Mouse (Mus musculus) forebrain, embryonic 10.5 days (tissue): ENCODE data around the gene Chil3. TPM values are rescaled to one million over a fixed set of nuclear protein-coding genes. Genes with fewer than 3 reads are reported as not detected.

Experiments used
- DNase-seq: peaks from one replicate; pipeline ENCODE4 v3.0.0-alpha.2; 2017; ENCODE audit warnings: low spot score; ENCODE audit errors: extremely low spot score
- H3K27ac ChIP-seq: fragments of 300-500 bp; sonication (generic); 2 replicates; pipeline ENCODE4 v1.5.1; 2016; ENCODE audit warnings: mild to moderate bottlenecking
- H3K27me3 ChIP-seq: fragments of 300-500 bp; sonication (generic); 2 replicates; pipeline ENCODE4 v1.6.1; 2016; ENCODE audit warnings: mild to moderate bottlenecking; ENCODE audit not compliant: poor library complexity, severe bottlenecking
- H3K36me3 ChIP-seq: fragments of 300-500 bp; sonication (generic); replicated peaks from 2 replicates; pipeline ENCODE4 v1.6.1; 2016; ENCODE audit warnings: mild to moderate bottlenecking, moderate library complexity
- H3K4me1 ChIP-seq: fragments of 300-500 bp; sonication (generic); 2 replicates; pipeline ENCODE4 v1.6.1; 2016
- H3K4me3 ChIP-seq: fragments of 300-500 bp; sonication (generic); 2 replicates; pipeline ENCODE4 v1.5.1; 2016; ENCODE audit warnings: mild to moderate bottlenecking, moderate library complexity
- H3K9me3 ChIP-seq: fragments of 300-500 bp; sonication (generic); 2 replicates; pipeline ENCODE4 v1.6.1; 2016; ENCODE audit warnings: mild to moderate bottlenecking, moderate library complexity
- WGBS: fragments of 180-500 bp; shearing (Covaris S2); methylation state at CpG from one replicate; pipeline ENCODE4 v1.1.7; 2016; 5-methylcytosine and 5-hydroxymethylcytosine counted together
- polyA plus RNA-seq: library from polyadenylated mRNA; unstranded; fragments of >200 nt; fragmentation: Nextera tagmentation; extraction: Ambion mirVana; gene quantifications from 2 replicates; pipeline ENCODE4 v1.2.1, GENCODE M21; 2016

Gene Chil3
- polyA plus RNA-seq, 1 experiment from 2014 or later = not detected

DNA sequence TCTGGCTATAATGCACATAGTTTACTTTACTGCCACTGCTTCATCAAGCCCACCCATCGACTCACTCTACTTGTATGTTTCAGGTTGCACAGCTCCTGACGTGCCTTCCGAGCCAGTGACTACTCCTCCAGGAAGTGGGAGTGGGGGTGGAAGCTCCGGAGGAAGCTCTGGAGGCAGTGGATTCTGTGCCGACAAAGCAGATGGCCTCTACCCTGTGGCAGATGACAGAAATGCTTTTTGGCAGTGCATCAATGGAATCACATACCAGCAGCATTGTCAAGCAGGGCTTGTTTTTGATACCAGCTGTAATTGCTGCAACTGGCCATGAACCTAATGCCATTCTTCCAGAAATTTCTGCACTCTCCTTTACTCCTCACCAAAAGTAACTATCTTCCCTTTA lies 35.7 kb downstream of the Chil3 start:
- peaks cover 9% of the 10 kb centered on the region; the same call in 1 of the 2 replicates for H3K9me3 ChIP-seq
- 82% methylated on average over 5 of the region's 5 CpGs for WGBS
- H3K36me3 ChIP-seq = no peaks in the 10 kb centered on the region
- no peak for DNase-seq
- H3K4me3 ChIP-seq = no peak overlapping the region
- no peak overlapping the region for H3K27ac ChIP-seq
- no peaks in the 10 kb centered on the region for H3K27me3 ChIP-seq
- H3K4me1 ChIP-seq = no peaks in the 10 kb centered on the region

DNA sequence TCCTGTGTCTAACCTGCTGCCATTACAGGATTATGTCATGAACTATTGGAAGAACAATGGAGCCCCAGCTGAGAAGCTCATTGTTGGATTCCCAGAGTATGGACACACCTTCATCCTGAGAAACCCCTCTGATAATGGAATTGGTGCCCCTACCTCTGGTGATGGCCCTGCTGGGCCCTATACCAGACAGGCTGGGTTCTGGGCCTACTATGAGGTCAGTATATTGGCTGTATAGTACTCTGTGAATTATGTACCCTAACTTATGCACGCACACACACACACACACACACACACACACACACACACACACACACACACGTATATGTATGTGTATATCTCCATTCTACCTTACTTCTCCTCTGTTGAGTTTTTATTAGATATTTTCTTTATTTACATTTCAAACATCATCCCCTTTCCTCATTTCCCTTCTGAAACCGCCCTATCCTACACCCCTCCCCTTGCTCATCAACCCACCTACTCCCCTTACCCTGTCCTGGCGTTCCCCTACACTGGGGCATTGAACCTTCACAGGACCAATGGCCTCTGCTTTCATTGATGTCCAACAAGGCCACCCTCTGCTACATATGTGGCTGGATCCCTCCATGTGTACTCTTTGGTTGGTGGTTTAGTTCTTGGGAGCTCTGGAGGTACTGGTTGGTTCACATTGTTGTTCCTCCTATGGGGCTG lies 38.4 kb downstream of the Chil3 start:
- 75% methylated on average over 4 of the region's 4 CpGs for WGBS
- Histone ChIP-seq H3K27ac (no peak overlapping the region), H3K36me3 (no peaks in the 10 kb centered on the region), H3K27me3 (no peaks in the 10 kb centered on the region), H3K4me1 (no peaks in the 10 kb centered on the region), H3K9me3 (peaks cover 11% of the 10 kb centered on the region), H3K4me3 (no peak overlapping the region)
- DNase-seq = no peak

DNA sequence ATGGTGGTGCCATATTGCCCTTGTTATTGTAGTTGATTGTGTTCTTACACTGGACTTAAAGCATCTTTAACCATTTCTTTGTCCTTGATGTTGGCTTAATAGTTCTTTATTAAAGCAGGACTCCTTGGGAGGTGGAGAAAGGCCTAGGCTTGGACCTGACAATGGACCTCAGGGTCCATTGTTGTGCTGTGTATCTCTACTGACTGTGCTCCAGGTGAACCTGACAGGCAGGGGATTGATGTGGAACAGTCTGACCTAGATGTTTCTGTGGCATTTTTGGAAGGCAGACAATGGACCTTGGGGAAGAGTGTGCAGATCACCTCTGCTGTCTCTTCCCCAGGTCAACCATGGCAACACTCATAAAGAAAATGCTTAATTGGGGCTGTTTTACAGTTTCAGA lies 40.4 kb downstream of the Chil3 start:
- H3K4me3 ChIP-seq = no peak overlapping the region
- no peak overlapping the region for H3K27ac ChIP-seq
- no peak for DNase-seq
- peaks cover 21% of the 10 kb centered on the region for H3K9me3 ChIP-seq
- no peaks in the 10 kb centered on the region for H3K4me1 ChIP-seq
- no peaks in the 10 kb centered on the region for H3K27me3 ChIP-seq
- no peaks in the 10 kb centered on the region for H3K36me3 ChIP-seq

DNA sequence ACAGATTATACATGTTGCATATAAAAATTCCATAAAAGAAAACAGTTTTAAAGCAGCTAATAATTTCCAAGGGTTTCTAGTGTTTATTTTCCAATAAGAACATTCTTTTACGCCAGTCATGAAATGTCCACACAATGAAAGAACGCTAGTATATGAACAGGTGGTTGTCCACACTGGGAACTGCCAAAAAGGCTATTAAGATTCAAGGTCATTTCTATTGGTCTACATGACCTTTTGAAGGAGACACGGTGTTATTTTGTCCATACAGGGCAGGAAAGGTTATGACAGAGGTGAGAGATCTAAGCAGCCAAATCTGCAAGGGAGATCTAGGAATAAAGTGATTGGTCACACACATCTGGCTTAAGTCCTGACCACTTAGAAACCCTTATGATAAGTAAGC lies 54.4 kb downstream of the Chil3 start, which contains the start of gene Chia1:
TSS of gene Chia1 (plus strand) at position 301 of the 400 bp plus-strand sequence.
- Histone ChIP-seq H3K27ac (no peak within 1 kb of the TSS), H3K27me3 (no peaks in the 10 kb centered on the region), H3K9me3 (no peaks in the 10 kb centered on the region), H3K4me1 (no peaks in the 10 kb centered on the region), H3K36me3 (no peaks in the 10 kb centered on the region), H3K4me3 (no peak within 1 kb of the TSS)
- DNase-seq = no peak
- 87% methylated on average over 3 of the region's 3 CpGs for WGBS

Other genes starting within 250 kb of the Chil3 start
- gene I830077J02Rik, start 234.9 kb downstream of the Chil3 start, polyA plus RNA-seq = 0.30 and 0.86 TPM in 2 replicates
- gene Wdr77, start 208.2 kb downstream of the Chil3 start, polyA plus RNA-seq = 202 and 207 TPM in 2 replicates
- 475 and 481 TPM in 2 replicates for gene Atp5f1, start 207.5 kb downstream of the Chil3 start, polyA plus RNA-seq
- gene Ovgp1, start 193.9 kb downstream of the Chil3 start, polyA plus RNA-seq = 2.4 TPM in 2 replicates
- gene Pifo, start 152.9 kb downstream of the Chil3 start, polyA plus RNA-seq = 1.8 and 1.9 TPM in 2 replicates
- gene Chil5, start 134.8 kb downstream of the Chil3 start, polyA plus RNA-seq = not detected in 2 replicates
- 0.77 and 0.90 TPM in 2 replicates for gene Chia1, start 54.3 kb downstream of the Chil3 start, polyA plus RNA-seq
- not detected in 2 replicates for gene Chil4, start 51.9 kb upstream of the Chil3 start, polyA plus RNA-seq
- gene Chil6, start 238.6 kb upstream of the Chil3 start, polyA plus RNA-seq = not detected in 2 replicates